Mouse (Mus musculus): ENCODE measurements around the gene C2.
A peak's percentile ranks its signal among the peaks of the same experiment; 100 is the strongest.

C2 gene

GRCm38 (mm10) chr17:34879336-34879879, 18.7 kb downstream of the C2 start, which contains the start of gene Zbtb12:
Gene Zbtb12, plus strand, starts transcription at chr17:34879483.
- no peak for DNase-seq (ENCODE audit: low spot score in 2 of 2)

DNA sequence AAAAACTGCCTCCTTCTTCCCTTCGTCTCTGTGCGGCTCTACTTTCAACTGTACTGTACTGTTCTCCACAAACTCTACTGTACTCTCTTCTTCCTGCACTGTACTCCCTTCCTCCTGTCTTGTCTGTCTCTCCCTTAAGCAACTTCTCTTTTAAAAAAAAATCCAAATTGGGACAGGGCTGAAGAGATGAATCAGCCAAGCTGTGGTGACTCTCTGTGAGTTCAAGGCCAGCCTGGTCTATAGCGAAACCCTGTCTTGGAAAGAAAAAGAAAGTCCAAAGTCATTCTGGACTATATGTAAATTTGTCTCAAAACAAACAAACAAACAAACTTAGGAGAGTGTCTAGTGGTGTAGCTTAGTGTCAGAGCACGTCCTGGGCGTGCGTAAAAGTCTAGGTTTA, 23.7 kb downstream of the C2 start:
- no peak for DNase-seq (ENCODE audit: low spot score in 2 of 2)

DNA sequence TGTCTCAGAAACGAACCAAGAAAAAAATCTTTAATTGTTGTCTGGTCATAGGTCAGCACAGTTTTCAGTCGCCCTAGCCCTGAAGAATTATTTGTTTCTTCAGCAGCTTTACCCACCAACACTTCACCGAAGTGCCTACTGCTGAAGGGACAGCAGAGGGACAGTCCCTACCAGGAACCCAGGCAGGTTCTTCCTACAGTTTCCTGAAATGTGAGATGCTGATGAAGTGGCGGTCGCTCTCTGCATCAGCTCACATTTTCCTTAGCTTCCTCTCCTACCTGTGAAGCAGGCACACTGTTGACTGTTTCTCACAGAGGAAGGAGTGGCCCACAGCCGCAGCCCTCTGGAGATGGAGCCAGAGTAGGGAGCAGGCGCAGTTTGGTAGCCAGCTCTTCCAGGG, 32.1 kb downstream of the C2 start:
- no peak for DNase-seq (ENCODE audit: low spot score in 2 of 2)

DNA sequence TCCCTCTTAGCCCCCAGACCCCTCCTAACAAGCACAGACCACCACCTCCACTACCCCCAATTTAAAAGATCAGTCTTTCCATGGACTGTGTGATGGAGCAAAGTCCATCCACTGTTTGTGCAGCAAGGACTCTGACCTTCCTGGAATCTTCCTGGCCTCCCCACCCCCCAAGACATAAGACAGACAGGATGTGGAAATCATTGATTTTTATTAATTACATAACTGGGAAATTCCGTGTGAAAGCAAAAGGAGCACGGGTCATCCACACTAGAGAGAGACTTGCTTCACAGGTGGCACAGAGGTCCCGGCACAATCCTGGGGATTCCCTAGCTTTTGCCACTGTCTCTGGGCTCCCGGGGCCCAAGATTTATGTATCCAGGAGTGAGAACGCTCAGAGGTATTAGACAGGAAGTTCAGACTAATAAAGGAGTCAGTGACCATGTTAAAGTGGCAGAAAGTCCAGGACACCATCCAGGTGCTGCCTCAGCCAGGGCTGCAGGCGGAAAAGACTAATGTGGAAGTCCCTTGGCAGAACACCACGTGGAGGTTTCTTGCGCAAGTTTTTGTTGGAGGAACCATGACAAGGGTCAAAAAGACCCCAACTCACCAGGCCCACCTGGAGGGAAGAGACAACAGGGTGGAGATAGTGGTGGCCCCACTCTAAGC, 35.5 kb downstream of the C2 start, which contains the start of gene Cfb:
Cfb (minus strand) TSS at position 103 of the 666 bp plus-strand sequence.
- DNase-seq (ENCODE audit: low spot score in 2 of 2): no peak

DNA sequence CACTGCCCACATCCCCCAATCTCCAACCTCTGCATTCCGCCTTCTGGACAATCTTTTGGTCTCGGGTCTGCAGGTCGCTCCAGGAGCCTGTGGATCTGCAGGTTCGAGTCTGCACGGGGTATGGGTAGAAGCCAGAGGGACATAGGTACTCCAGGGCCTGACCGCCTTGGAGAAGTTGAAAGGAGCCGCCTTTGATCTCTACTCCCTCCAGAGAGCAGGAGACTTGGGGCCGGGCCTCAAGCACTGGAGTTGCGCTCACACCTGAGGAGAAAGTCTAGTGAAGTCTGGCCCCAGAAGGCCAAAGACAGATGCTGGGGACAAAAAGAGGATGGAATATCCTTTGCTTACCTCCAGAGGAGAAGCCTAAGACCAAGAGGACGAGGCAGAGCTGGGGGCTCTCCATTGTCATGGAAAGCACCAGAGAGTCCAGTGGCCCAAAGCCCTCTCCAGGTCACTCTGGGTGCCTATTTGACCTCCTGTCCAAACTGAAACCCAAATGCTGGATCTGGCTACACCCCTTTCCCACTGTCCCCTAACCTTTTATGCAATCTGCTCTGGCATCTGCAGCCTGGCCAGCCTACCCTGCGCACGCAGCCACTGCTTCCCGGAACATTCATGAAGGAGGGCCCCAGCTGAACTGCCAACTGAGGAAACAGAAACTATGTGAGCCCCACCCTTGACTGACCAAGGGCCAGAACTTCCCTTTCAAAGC, 36.2 kb downstream of the C2 start:
- no peak for DNase-seq (ENCODE audit: low spot score in 2 of 2)

DNA sequence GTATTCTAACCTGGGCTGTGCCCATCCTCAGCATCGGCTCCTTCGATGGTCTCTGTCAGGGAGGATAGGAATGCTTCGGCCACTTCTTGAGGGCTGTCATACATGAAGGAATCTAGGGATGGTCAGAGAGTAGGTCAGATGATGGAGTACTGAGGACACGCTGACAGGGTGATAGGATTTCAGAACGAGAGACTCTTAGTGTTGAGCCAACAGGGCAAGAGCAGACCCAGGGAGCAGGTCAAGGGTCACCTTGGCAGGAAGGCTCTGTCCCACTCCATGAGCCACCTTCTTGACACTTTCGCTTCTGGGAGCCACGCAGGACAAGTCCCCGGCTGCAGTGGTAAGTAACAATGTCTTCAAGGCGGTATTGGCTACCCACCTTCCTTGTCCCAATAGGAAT, 37.6 kb downstream of the C2 start:
- DNase-seq (ENCODE audit: low spot score in 2 of 2): no peak

- DNase-seq (ENCODE audit: low spot score in 2 of 2): no peak
Observed at GRCm38 (mm10) chr17:34858670-34859069, 39.4 kb downstream of the C2 start.

GRCm38 (mm10) chr17:34855825-34856224, 42.2 kb downstream of the C2 start:
- DNase-seq (ENCODE audit: low spot score in 2 of 2): no peak

DNA sequence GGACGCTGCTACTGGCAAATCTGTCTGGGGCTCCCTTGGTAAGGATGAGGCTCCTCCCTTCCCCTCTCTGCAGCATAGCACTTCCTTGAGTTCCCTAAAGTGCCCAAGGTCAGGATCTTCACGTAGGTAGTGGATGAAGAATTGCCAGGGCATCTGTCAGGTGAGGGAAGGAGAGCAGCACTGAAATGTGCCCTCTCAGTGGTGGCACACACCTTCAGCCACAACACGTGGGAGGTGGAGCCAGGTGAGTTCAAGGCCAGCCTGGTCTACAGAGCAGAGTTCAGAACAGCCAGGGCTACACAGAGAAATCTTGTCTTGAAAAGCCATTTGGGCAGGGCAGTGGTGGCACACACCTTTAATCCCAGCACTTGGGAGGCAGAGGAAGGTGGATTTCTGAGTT, 43.3 kb downstream of the C2 start:
- no peak for DNase-seq (ENCODE audit: low spot score in 2 of 2)

- no peak for DNase-seq (ENCODE audit: low spot score in 2 of 2)
Observed at GRCm38 (mm10) chr17:34853511-34853910, 44.6 kb downstream of the C2 start.

GRCm38 (mm10) chr17:34850517-34851125, 47.4 kb downstream of the C2 start:
- no peak for DNase-seq (ENCODE audit: low spot score in 2 of 2)

DNA sequence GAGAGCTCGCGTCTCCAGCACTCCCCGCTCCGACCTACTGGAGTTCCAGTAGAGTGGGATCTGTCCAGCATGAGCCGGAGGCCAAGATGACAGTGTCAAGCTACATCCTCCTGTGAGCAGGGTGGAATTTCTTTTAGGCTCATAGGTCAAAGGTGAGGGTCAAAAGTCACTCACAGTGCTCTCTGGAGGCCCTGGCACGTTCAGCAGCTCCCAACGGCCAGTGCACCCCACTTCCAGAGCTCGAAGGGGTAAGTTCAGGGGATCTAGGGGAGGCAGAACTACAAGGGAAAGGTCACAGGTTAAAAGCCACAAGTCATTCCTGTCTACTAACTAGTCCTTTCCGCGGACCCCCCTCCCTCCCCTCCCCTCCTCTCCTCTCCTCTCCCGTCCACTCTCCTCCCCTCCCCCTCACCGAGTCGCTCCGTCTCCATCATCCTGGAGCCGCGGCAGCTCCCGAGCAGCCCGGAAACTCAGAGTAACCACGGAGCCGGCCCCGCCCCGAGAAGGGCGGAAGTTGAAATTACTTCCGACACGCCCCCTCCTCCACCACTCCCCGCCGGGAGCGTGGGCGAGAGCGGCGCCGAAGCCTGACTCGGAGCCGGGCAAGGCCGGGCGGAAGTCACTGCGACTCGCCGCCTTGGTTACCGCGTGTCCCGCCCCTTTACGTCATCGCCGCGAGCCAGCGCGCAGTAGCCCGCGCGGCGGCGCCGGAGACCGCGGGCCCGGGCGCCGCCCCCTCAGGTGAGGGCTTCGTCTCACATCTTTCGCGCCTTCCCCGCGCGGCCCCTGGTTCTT, 48.1 kb downstream of the C2 start, which contains the start of the genes Skiv2l and Nelfe:
Skiv2l (minus strand) TSS at position 489 of the 795 bp plus-strand sequence.
Nelfe (plus strand) TSS at position 670 of the 795 bp plus-strand sequence.
- DNase-seq (ENCODE audit: low spot score in 2 of 2): peak; percentile 94 to 97

DNA sequence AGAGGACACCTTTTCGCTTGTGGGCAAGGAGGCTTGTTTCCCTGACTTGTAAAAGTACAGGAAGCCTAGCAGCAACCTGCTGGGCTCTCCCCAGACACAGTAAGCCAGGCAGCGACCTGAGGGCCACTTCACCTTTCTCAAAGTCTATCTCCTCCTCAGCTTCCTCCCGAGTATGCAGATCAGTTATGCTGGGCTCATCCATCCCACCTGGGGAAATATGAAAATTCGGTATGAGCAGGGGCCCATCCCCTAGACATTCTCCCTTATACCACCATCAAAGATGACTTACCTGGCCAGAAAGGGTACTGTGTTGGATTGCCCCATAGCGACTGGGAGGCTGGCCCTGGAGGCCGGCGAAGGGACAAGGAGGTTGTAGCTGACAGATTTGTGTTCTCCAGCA, 50.5 kb downstream of the C2 start:
- DNase-seq (ENCODE audit: low spot score in 2 of 2): no peak

DNA sequence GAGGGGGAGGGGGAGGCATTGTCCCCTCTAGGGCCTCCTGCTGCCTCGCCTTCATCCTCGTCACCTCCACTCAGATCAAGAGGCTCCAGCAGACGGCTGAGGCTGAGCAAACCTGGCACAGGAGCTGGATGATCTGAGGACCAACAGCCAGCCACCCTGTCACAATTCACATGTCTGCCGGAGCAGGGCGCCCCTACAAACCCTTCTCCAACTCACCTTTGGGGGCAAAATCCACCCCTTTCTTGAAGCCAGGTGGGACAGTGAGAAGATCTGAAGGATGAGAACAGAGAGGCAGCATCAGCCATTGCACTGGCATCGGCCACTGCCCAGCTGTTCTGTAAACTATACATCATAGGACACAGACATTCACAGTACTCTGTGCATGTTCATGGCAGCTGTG, 50.9 kb downstream of the C2 start:
- no peak for DNase-seq (ENCODE audit: low spot score in 2 of 2)

GRCm38 (mm10) chr17:34844884-34845283, 53.2 kb downstream of the C2 start:
- DNase-seq (ENCODE audit: low spot score in 2 of 2): no peak

- DNase-seq (ENCODE audit: low spot score in 2 of 2): no peak
Observed at GRCm38 (mm10) chr17:34840736-34841307, 57.2 kb downstream of the C2 start.

DNA sequence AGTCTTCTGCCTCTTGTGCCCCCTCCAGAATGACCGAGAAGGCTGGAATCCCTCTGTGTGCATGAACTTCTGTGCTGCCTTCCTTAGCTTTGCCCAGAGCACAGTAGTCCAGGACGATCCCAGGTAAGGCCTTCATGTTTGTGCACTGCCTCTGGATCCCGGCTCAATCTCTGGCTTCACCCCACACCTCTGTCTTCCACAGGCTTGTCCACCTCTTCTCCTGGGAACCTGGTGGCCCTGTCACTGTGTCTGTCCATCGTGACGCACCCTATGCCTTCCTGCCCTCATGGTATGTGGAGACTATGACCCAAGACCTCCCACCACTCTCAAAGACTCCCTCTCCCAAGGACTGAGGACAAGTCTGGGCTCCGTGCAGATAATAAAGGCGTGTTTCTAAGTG, 59.3 kb downstream of the C2 start:
- DNase-seq (ENCODE audit: low spot score in 2 of 2): no peak

DNA sequence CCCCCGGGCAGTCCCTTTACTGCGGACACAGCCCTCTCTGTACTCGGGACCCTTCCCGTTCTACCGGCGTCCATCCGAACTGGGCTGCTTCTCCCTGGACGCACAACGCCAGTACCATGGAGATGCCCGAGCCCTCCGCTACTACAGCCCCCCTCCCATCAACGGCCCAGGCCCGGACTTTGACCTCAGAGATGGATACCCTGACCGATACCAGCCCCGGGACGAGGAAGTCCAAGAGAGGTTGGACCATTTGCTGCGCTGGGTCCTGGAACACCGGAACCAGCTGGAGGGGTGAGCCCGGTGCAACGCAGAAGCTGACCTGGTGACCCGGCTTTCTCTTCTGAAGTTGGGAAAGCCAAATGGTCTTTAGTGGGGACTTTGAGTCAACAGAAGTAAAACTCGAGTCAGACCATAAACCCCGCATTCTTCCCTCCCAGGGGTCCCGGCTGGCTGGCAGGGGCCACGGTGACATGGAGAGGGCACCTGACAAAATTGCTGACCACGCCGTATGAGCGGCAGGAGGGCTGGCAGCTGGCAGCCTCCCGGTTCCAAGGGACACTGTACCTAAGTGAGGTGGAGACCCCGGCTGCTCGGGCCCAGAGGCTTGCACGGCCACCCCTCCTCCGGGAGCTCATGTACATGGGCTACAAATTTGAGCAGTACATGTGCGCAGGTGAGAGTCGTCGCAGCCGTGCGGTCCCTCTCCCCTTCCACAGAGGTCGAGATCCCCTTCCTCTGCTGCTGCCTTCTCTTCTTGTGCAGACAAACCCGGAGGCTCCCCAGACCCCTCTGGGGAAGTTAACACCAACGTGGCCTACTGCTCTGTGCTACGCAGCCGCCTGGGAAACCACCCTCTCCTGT, 60.4 kb downstream of the C2 start:
- no peak for DNase-seq (ENCODE audit: low spot score in 2 of 2)

DNA sequence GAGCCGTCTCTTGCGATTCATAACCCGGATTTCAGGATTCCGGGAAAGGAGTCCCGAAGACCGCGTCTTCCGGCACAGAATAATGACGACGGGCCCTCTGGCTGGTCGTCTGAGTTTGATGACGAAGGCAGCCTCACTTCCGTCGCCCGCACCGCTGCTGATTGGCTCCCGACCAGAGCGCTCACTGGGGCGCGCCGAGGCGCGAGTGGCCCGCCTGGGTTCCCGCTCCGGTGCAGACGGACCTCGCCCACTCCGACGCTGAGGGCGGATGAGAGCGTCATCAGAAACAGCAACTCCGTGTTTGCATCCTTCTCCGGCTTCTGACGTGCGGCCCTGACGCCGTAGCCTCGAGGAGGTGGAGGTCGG, 61.2 kb downstream of the C2 start, which contains the start of the genes Stk19 and Dxo:
Stk19 (minus strand) TSS at position 90 of the 366 bp plus-strand sequence.
Dxo (plus strand) TSS at position 164 of the 366 bp plus-strand sequence.
- DNase-seq (ENCODE audit: low spot score in 2 of 2): peak; percentile 95 to 97

GRCm38 (mm10) chr17:34836155-34836855, 61.8 kb downstream of the C2 start:
- DNase-seq (ENCODE audit: low spot score in 2 of 2): no peak
